Mouse (Mus musculus): ENCODE results near the gene Ptpn11.
"Not testable (repeated sequence)": the region's sequence is repeated elsewhere in the genome, so short reads cannot be mapped to it uniquely, and the experiment has no call there.

Ptpn11 gene

DNA sequence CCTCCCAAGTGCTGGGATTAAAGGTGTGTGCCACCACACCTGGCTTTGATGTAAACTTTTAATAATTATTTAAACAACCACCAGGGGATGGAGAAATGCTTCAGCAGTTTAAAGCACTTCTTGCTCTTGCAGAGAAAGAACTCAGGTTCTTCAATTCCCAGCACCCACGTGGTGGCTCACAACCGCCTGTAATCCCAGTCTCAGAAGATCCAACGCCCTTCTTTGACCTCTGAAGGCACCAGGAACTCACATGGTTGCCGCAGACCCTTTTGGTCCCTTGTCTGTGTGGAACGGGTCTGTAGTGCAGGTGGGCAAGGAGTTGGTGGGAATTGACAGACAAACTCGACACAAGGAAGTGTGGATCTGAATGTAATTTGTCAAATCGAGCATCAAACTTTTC lies 23.5 kb upstream of the Ptpn11 start:
- DNase-seq = no peak

DNA sequence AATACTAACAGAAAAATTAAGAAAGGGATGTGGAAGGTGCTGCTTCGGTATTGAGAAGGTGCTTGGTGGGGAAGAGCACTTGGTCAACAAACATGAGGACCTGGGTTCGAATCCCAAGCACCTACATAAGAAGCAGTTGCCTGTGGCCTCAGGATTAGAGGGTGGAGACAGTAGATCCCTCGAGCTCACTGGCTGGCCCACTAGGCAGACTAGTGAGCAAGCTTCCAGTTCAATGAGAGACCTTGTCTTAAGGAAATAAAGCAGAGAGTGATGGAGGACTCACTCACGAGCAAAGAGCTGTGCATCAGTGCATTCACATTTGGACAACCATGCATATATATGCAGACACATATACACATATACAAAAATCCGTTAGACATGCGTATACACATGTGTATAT lies 20.9 kb upstream of the Ptpn11 start:
- no peak for DNase-seq

DNA sequence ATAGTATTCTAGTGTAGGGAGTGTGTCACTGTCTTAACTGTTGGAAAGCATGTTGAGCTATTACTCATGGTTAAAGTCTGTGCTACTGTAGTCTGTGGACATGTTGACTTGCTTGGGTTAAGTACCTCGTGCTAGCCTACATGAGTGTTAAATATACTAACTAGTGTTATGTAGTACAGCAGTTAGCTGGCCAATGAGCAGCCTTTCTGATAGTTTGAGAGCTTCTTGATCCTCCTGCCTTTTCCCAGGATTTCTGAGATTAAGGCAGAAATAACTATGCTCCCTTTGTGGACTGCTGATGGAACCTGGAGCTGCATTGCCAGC lies 19.4 kb upstream of the Ptpn11 start:
- DNase-seq = no peak

DNA sequence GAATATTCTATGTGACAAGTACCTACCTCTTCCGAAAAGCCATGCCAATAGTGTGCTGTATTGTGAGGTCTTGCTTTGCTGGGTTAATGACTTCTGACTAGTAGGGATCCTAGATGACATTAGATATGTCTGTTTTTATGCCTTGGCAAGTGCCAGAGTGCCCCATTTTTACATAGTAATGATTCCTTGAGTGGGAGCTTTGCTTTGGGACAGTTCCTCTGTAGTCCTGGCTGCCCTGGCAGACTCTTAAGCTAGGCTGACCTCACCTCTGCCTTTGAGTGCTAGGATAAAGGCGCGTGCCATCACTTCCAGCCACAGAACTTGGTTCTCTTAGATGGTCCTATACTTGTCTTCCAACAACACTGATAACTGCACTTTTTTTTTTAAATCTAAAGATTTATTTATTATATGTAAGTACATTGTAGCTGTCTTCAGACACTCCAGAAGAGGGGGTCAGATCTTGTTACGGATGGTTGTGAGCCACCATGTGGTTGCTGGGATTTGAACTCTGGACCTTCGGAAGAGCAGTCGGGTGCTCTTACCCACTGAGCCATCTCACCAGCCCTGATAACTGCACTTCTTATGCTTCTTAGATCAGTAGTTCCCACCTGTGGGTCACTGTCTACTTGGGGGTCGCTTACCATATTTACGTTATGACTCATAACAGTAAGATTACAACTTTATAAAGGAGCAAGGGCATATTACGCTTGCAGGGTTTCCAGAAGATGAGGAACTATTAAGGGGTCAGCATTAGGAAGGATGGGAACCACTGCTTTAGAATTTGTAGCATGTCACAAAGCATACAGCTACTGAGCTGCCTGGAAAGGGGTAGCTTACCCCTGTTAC lies 18.8 kb upstream of the Ptpn11 start:
- DNase-seq = no peak

DNA sequence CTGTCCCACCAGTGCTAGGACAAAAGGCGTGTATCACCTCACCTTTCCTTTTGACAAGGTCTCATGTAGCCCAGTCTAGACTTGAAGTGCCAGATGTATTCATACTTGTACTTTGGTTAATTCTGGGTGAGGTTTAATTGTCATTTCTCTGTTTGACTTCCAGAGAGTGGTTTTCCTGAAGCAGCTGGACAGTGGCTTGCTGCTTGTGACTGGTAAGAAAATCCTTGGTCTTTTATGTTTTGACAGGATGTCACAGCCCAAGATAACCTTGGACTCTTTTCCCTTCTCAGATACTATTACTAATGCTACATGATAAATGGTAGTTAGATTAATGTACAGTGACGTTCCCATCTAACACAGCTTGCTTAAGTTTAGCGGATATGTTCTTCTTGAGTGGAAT lies 15.8 kb upstream of the Ptpn11 start:
- no peak for DNase-seq

DNA sequence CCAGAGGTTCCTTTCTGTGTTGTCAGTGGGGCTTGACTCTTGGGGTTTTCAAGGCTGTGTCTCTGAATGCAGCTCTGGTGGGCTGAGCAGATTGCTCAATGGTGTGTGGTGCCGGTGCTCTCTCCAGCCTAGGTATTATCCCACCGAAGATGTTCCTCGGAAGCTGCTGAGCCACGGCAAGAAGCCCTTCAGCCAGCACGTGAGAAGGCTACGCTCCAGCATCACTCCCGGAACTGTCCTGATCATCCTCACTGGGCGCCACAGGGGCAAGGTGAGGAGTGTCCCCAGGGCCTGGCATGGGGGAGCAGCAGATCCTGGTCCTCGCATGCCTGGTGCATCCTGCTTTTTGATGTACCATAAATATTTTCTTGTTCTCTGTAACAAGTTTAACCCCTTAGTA lies 15.3 kb upstream of the Ptpn11 start:
- DNase-seq = no peak

DNA sequence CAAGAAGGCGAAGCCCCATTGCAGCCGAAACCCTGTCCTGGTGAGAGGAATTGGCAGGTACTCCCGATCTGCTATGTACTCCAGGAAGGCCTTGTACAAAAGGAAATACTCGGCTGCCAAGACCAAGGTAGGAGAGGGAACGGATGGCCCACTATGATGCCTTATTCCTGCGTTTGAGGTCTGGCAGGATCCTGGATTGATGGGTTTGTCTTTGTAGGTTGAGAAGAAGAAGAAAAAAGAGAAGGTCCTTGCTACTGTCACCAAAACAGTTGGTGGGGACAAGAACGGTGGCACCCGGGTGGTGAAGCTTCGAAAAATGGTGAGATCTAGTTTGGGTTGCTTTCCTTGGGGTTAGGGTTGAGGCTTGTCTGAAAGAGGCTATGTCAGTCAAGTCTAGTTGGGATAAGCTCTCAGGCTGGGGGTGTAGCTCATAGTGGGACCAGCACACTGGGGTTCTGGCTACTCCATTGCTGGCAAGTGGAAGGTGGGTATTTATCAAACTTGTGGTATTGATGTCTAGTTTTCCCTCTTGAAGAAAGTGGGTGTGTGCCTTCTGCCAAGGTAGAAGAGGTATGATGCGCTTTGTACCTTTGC lies 14.4 kb upstream of the Ptpn11 start:
- DNase-seq = not testable (repeated sequence)

DNA sequence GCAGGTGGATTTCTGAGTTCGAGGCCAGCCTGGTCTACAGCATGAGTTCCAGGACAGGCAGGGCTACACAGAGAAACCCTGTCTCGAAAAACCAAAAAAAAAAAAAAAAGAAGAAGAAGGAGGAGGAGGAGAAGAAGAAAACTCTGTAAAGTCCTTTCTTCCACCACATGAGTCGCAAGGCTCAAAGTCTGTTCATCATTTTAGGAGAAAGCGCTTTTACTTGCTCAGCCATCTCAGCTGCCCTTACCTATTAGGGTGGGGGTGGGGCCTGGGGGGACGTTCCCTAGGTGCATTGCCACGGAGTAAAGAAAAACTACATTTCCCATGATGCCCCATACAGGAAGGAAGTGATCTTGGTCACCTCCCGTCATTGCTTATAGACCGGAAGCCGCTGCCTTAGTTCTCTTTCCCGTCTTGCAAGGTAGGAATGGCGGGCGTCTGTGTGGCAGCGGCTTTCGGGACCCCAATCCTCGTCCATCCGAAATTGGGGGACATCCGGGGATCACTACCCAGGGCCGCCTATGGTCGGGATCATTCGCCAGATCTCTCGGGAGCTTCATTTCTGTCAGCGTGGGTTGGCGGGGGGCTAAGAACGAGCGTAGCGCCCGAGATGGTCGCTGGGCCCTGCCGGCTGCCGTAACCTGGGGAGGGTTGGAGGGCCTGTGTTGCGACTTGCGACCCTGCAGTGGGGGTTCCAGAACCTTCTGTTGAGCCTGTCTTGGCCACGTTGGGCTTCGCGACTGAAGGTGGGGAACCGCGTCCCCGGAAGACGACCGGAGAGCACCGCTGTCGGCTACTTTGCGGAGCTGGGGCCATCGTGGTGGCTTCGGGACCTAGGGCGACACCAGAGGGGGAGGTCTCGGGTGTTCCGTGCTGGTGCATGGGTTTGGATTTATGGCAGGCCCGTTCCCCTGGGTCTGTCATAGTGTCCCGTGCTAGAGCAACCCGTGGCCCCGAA lies 13.2 kb upstream of the Ptpn11 start, which contains the start of gene Rpl6:
TSS of gene Rpl6 (plus strand) at position 350 of the 958 bp plus-strand sequence.
- peak; percentile 77 to 85 for DNase-seq

DNA sequence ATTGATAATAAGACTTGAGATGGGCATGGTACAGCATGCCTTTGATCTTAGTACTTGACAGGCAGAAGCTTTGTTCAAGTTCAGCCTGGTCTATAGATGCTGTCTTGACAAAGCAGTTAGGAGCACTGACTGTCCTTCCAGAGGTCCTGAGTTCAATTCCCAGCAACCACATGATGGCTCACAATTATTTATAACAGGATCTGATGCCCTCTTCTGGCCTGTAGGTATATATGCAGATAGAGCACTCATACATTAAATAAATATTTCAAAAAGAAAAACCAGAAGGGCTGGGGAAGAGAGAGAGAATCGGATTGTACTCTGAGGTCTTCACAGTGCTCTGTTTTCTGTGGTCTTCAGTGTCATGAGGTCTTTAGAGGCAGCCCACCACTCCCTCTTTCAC lies 11.3 kb upstream of the Ptpn11 start:
- no peak for DNase-seq

DNA sequence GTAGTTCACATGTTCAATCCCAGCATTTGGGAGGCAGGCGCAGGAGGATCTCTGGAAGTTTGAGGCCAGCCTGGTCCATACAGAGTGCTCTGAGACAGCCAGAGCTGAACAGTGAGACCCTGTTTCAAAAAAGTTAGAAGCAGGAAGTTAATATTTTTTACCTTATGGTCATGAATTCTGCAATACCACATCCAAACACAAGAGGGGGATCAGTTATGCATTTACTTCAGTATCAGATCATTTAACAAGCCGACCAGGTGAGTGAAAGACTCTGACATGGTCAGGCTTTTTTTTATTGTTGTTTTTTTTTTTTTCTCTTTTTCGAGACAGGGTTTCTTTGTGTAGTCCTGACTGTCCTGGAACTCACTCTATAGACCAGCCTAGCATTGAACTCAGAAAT lies 10.5 kb upstream of the Ptpn11 start:
- DNase-seq = no peak

DNA sequence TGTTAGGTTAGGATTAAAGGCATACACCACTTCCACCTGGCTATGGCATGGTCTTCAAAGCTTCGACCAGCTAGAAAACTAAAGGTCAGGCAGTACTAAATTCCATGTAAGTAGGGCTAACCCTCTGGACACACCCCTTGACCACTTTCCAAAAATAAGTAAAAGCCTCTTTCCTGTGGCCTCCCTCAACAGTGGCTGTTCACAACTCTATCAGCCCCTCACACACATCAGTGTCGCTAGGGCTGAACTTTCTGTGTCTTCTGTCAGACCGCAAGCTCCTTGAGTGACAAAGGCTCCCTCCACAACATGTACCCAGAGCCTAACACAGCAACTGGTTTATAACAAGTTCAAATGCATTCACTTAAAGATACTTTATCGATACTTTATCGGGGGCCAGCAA lies 7.2 kb upstream of the Ptpn11 start:
- DNase-seq = no peak

DNA sequence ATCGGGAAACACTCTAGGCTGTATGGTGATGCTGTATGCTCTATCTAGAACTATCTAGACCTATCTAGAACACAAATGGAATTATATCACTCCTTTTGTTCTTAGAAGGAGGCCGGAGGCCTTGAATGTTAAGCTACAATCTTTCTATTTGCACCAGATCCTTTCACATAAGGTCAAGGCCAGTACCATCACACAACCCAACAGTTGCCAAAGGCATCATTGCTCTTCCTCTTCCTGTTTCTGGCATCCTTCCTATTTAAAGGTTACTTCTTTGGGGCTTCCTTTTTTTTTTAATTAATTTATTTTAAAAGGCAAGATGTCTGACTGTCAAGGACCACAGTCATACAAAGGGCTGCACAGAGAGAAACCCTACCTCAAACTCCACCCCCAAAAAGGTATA lies 6.1 kb upstream of the Ptpn11 start:
- DNase-seq = no peak

DNA sequence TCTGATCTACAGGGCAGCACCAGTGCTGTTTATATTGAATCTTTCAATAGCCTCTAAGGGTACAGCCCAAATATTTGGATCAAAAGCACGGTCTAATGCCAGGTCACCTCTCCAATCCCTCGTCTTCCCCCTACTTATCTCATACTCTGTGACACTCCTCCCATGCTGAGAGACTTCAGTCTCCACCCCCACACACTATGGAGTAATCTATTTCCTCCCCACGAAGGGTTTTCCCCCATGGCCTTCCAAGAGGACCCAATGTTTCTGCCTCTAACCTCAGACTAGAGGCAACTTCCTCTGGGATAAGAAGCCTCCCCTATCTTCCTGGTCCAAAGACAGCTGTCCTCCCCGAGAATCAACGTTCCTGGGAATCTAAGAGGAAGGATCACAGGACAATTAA lies 5.6 kb upstream of the Ptpn11 start:
- no peak for DNase-seq

DNA sequence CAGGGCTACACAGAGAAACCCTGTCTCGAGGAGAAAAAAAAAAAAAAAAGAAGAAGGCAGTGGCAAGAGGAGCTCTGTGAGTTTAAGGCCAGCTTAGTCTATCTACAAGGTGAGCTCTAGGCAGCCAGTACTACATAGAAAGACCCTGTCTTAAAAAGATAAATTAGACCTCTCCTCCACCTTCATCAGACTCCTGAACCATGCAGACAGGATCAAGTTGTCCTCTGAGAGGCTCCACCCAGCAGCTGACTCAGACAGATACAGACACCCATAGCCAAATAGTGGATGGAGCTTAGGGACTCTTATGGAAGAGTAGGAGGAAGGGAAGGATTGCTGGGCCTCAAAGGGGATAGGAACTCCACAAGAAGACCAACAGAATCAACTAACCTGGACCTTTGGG lies 3.0 kb upstream of the Ptpn11 start:
- no peak for DNase-seq

DNA sequence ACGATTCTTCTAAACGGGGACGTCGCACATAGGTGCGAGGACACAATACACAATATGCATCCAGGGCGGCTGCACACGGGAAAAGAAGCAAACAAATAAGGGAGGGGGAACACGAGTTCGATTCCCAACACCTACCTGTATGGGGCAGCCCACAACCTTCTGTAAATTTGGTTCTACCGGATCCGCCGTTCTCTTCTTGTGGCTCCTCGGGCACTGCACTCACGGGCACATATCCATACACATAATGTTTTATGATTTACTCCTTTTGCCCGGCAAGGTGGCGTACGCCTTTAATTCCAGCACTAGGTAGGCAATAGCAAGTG lies 348 bp upstream of the Ptpn11 start:
- DNase-seq = no peak

DNA sequence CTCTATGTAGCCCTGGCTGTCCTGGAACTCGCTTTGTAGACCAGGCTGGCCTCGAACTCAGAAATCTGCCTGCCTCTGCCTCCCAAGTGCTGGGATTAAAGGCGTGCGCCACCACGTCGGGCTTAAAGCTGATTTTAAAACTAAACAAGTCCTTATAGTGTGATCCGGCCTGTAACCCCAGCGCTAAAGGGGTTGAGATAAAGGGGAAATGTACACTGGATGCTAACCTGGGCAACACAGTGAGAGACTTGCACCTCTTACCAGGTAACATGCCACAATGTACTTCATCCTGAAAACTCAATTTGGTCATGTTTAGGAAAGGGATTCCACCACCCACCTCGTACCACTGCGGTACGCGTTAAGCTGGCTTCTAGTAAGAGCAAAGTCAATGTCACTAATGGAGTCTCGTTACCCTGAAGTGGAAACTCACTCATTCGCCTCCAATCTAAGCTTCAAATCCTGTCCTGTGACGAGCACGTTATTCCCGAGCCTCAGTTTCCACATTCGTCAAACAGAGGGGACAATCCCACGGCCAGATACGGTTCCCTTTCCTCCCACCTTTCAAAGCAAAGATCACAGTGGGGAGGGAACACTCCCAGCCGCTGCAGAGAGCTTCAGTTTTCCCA lies 874 bp downstream of the Ptpn11 start:
- no peak for DNase-seq

DNA sequence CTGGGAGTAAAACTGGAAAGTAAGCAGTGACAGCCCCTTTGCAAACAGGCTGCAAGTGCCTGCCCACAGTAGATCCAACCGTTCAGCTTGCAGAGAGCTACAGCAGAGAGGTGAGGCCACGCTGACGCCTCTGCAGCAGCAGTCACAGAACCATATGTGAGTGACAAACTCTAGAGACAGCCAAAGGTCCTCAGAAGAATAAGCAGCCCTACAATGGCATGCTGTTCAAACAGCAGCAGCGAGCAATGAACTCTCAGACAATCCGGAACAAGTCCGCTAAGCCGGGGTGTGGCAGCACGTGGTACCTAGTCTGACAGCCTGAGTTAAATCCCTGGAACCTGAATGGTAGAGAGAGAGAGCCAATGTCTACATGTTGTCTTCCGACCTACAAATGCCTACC lies 2.0 kb downstream of the Ptpn11 start:
- no peak for DNase-seq

DNA sequence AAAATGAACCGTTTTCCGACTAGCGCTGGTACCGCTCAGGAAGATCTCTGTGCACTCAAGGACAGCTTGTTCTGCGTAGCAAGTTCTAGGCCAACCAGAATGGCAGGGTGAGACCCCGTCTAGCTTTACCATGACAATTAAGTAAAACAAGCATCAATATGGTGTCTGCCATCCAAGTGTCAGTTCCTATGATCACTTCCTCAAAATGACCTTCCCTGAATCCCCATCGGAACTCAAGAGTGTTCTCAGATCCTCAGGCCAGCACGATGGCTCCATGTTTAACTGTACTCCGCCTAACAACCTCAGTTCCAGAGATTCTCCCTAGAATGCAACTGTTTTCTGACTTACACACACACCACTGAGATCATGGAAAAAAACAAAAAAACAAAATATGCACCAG lies 2.9 kb downstream of the Ptpn11 start:
- no peak for DNase-seq

DNA sequence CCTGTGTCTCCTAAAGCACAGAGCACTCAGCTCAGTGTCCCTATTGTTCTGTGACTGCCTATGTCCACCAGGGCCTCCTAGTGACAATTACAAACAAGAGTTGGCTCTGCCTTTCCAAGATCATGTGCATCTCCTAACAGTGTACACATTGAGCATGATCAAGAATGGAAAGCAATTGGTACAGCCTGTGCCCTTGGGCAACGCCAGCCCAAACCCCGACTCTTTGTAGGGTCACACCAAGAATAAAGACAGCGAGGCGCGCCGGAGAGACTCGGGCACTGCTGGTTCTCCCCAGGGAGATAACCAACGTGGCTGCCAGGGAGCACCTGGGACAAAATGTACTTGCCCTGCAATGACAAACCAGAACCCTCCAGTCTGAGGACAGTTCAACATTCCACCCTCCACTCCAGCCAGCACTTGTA lies 3.6 kb downstream of the Ptpn11 start:
- DNase-seq = peak; percentile 36 to 51

DNA sequence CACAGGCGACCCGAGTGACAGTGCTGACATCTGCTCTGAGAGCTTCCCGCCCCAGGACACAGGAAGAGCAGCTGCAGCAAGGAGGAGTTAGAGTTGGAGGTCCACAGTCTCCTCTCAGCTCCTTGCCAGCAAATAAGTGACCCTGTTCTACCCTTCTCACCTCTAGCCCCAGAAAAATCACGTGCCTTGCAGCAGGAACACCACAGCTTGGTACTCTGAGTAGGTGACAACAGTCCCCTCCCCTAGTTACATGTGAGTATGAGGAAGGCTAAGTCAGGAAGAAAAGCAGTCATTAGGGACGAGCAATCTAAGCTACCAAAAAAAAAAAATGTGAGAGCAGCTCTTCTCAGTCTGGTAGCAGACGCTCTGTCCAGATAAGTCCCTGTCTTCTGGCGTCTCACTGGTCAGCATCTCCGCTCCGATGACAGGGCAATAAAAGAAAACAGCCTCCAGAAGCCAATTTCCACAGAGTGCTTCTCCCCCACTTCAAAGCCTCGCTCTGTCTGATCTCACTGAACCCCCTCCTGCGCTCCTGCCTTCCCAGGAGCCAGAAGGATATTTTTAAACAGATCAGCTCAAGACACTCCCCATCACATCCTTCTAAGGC lies 6.1 kb downstream of the Ptpn11 start:
- DNase-seq = peak; percentile 40 to 41

DNA sequence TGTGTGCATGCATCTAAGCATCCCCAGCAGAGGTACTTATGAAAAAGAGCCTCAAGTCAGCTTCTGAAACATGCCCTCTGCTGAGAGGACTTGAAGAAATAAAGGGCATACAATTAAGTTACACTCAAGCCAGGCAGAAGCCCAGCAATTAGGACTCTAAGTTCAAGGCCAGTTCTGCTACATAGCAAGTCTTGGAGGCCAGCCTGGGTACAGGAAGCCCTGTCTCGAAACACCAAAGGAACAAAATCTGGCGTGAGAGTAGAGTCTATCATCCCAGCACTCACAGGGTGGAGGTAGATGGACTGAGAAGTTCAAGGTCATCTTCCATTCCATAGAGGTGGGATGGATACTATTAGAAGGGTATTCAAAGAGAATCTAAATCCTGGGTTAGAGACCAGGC lies 6.8 kb downstream of the Ptpn11 start:
- DNase-seq = no peak

DNA sequence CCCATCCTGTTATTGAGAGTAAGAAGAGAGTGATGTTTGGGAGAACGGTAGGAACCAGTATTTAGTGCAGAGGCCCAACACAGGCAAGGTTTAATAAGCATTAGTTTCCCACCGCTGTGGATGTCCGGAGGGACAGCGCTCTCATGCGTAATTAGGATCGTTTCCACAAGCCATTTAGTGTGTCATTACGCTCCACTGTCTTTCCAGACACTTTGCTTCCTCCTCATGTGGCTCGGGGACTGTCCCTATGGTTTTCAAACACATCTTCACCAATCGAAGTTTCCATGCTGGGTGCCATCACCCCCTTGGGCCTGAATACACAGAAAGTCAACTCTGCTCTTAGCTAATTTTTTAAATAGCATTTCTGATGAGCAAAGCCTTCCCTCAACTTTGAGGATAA lies 7.9 kb downstream of the Ptpn11 start:
- no peak for DNase-seq
